Mouse (Mus musculus): Measurements from ENCODE around the gene Nkiras1.

- TF ChIP-seq CTCF (IDR thresholded peaks at IDR 0.05; ENCODE audit: borderline replicate concordance, insufficient read depth, low read depth, low read length) = no peak
- no peak for TF ChIP-seq POLR2A (IDR thresholded peaks at IDR 0.05; ENCODE audit: borderline replicate concordance, insufficient read depth, low read length)
These were observed 9.7 kb upstream of the Nkiras1 start for GRCm38 (mm10) chr14:18261203-18261602.

Data from cerebellum, adult 2 months (tissue).